Mouse (Mus musculus): ENCODE data around the gene Lysmd1. TPM values are rescaled to one million over a fixed set of nuclear protein-coding genes. Genes with fewer than 3 reads are reported as not detected.
A peak's percentile ranks its signal among the peaks of the same experiment; 100 is the strongest.

Lysmd1 gene
- polyA plus RNA-seq, 1 experiment from 2014 or later: 14.0 TPM

- Histone ChIP-seq H3K27me3 (replicated peaks; ENCODE audit: low read depth, poor library complexity, severe bottlenecking) (no peaks in the 10 kb centered on the region), H3K9me3 (no peaks in the 10 kb centered on the region), H3K4me3 (no peak overlapping the region), H3K36me3 (replicated peaks) (peaks cover 31% of the 10 kb centered on the region), H3K4me1 (peaks cover 7% of the 10 kb centered on the region; the same call in 1 of the 2 replicates), H3K27ac (replicated peaks) (no peak overlapping the region)
- no peak for DNase-seq (ENCODE audit: low spot score)
- 95% methylated on average over 9 of the region's 9 CpGs for WGBS
These were observed 7.6 kb downstream of the Lysmd1 start for GRCm38 (mm10) chr3:95141474-95141873.

GRCm38 (mm10) chr3:95141952-95142616 is 8.2 kb downstream of the Lysmd1 start, which contains the start of gene Tnfaip8l2:
TSS of gene Tnfaip8l2 (minus strand) at chr3:95142360.
- no peak within 1 kb of the TSS for H3K27ac ChIP-seq (replicated peaks)
- H3K4me3 ChIP-seq: no peak within 1 kb of the TSS
- no peak for DNase-seq (ENCODE audit: low spot score)
- no peaks in the 10 kb centered on the region for H3K27me3 ChIP-seq (replicated peaks; ENCODE audit: low read depth, poor library complexity, severe bottlenecking)
- no peaks in the 10 kb centered on the region for H3K9me3 ChIP-seq
- 89% methylated on average over 10 of the region's 10 CpGs for WGBS
- H3K36me3 ChIP-seq (replicated peaks): peaks cover 31% of the 10 kb centered on the region
- peaks cover 4% of the 10 kb centered on the region; the same call in 1 of the 2 replicates for H3K4me1 ChIP-seq

GRCm38 (mm10) chr3:95142617-95143011 is 8.7 kb downstream of the Lysmd1 start:
- H3K9me3 ChIP-seq: no peaks in the 10 kb centered on the region
- H3K4me1 ChIP-seq: peaks cover 4% of the 10 kb centered on the region; the same call in 1 of the 2 replicates
- DNase-seq (ENCODE audit: low spot score): peak; percentile 83
- no peak overlapping the region for H3K27ac ChIP-seq (replicated peaks)
- no peaks in the 10 kb centered on the region for H3K27me3 ChIP-seq (replicated peaks; ENCODE audit: low read depth, poor library complexity, severe bottlenecking)
- H3K4me3 ChIP-seq: no peak overlapping the region
- 9% methylated on average over 5 of the region's 5 CpGs for WGBS
- H3K36me3 ChIP-seq (replicated peaks): peaks cover 31% of the 10 kb centered on the region

GRCm38 (mm10) chr3:95147924-95148323 is 14.0 kb downstream of the Lysmd1 start:
- Histone ChIP-seq H3K4me1 (0 out of 2 replicates have a peak, but pooled peaks cover 10% of the 10 kb centered on the region), H3K36me3 (replicated peaks) (no peaks in the 10 kb centered on the region), H3K9me3 (no peaks in the 10 kb centered on the region), H3K4me3 (no peak overlapping the region), H3K27ac (replicated peaks) (no peak overlapping the region), H3K27me3 (replicated peaks; ENCODE audit: low read depth, poor library complexity, severe bottlenecking) (no peaks in the 10 kb centered on the region)
- WGBS: 50% methylated on average over 3 of the region's 3 CpGs
- DNase-seq (ENCODE audit: low spot score): no peak

- H3K27ac ChIP-seq (replicated peaks): no peak overlapping the region
- no peak overlapping the region for H3K4me3 ChIP-seq
- no peaks in the 10 kb centered on the region for H3K4me1 ChIP-seq
- H3K27me3 ChIP-seq (replicated peaks; ENCODE audit: low read depth, poor library complexity, severe bottlenecking): peaks cover 12% of the 10 kb centered on the region
- DNase-seq (ENCODE audit: low spot score): no peak
- H3K9me3 ChIP-seq: no peaks in the 10 kb centered on the region
- no peaks in the 10 kb centered on the region for H3K36me3 ChIP-seq (replicated peaks)
- 55% methylated on average over 4 of the region's 4 CpGs for WGBS
These were observed 20.0 kb downstream of the Lysmd1 start for GRCm38 (mm10) chr3:95153874-95154273.

- H3K4me1 ChIP-seq: peaks cover 44% of the 10 kb centered on the region
- H3K27ac ChIP-seq (replicated peaks): no peak overlapping the region
- H3K9me3 ChIP-seq: no peaks in the 10 kb centered on the region
- WGBS: 10% methylated on average over 8 of the region's 8 CpGs
- peaks cover 9% of the 10 kb centered on the region for H3K36me3 ChIP-seq (replicated peaks)
- DNase-seq (ENCODE audit: low spot score): no peak
- H3K27me3 ChIP-seq (replicated peaks; ENCODE audit: low read depth, poor library complexity, severe bottlenecking): peaks cover 58% of the 10 kb centered on the region
- H3K4me3 ChIP-seq: peak overlapping the region; percentile 89
These were observed 25.7 kb downstream of the Lysmd1 start for GRCm38 (mm10) chr3:95159511-95159986.

GRCm38 (mm10) chr3:95159987-95160963 is 26.4 kb downstream of the Lysmd1 start, which contains the start of gene Sema6c:
TSS of gene Sema6c (plus strand) at chr3:95160457.
- Histone ChIP-seq H3K27ac (replicated peaks) (peak within 1 kb of the TSS; percentile 86), H3K4me1 (peaks cover 44% of the 10 kb centered on the region), H3K36me3 (replicated peaks) (peaks cover 16% of the 10 kb centered on the region), H3K9me3 (no peaks in the 10 kb centered on the region), H3K27me3 (replicated peaks; ENCODE audit: low read depth, poor library complexity, severe bottlenecking) (peaks cover 59% of the 10 kb centered on the region), H3K4me3 (peak within 1 kb of the TSS; percentile 89)
- WGBS: under 1% methylated on average over 66 of the region's 66 CpGs
- peak; percentile 93 for DNase-seq (ENCODE audit: low spot score)

- no peaks in the 10 kb centered on the region for H3K9me3 ChIP-seq
- DNase-seq (ENCODE audit: low spot score): peak; percentile 59
- peaks cover 44% of the 10 kb centered on the region for H3K4me1 ChIP-seq
- 1% methylated on average over 30 of the region's 30 CpGs for WGBS
- H3K27me3 ChIP-seq (replicated peaks; ENCODE audit: low read depth, poor library complexity, severe bottlenecking): peaks cover 59% of the 10 kb centered on the region
- H3K36me3 ChIP-seq (replicated peaks): peaks cover 24% of the 10 kb centered on the region
- peak overlapping the region; percentile 89 for H3K4me3 ChIP-seq
- peak overlapping the region; percentile 86 for H3K27ac ChIP-seq (replicated peaks)
These were observed 27.2 kb downstream of the Lysmd1 start for GRCm38 (mm10) chr3:95161041-95161551.

GRCm38 (mm10) chr3:95161618-95162344 is 27.9 kb downstream of the Lysmd1 start:
- Histone ChIP-seq H3K27me3 (replicated peaks; ENCODE audit: low read depth, poor library complexity, severe bottlenecking) (peaks cover 60% of the 10 kb centered on the region), H3K4me1 (peaks cover 44% of the 10 kb centered on the region), H3K36me3 (replicated peaks) (peaks cover 31% of the 10 kb centered on the region), H3K4me3 (peak overlapping the region; percentile 89), H3K9me3 (no peaks in the 10 kb centered on the region), H3K27ac (replicated peaks) (peak overlapping the region; percentile 86)
- no peak for DNase-seq (ENCODE audit: low spot score)
- WGBS: 5% methylated on average over 9 of the region's 9 CpGs

GRCm38 (mm10) chr3:95162345-95162628 is 28.4 kb downstream of the Lysmd1 start:
- peaks cover 60% of the 10 kb centered on the region for H3K27me3 ChIP-seq (replicated peaks; ENCODE audit: low read depth, poor library complexity, severe bottlenecking)
- H3K4me1 ChIP-seq: peaks cover 44% of the 10 kb centered on the region
- H3K9me3 ChIP-seq: no peaks in the 10 kb centered on the region
- 53% methylated on average over 2 of the region's 2 CpGs for WGBS
- DNase-seq (ENCODE audit: low spot score): no peak
- H3K4me3 ChIP-seq: peak overlapping the region; percentile 89
- peaks cover 36% of the 10 kb centered on the region for H3K36me3 ChIP-seq (replicated peaks)
- H3K27ac ChIP-seq (replicated peaks): no peak overlapping the region

- Histone ChIP-seq H3K36me3 (replicated peaks) (peaks cover 50% of the 10 kb centered on the region), H3K4me3 (no peak overlapping the region), H3K27me3 (replicated peaks; ENCODE audit: low read depth, poor library complexity, severe bottlenecking) (peaks cover 66% of the 10 kb centered on the region), H3K9me3 (no peaks in the 10 kb centered on the region), H3K27ac (replicated peaks) (no peak overlapping the region), H3K4me1 (peaks cover 44% of the 10 kb centered on the region)
- WGBS: 63% methylated on average over 11 of the region's 11 CpGs
- DNase-seq (ENCODE audit: low spot score): no peak
These were observed 29.7 kb downstream of the Lysmd1 start for GRCm38 (mm10) chr3:95163419-95164255.

All from embryonic facial prominence, embryonic 10.5 days (tissue).